Mouse (Mus musculus): Measurements from ENCODE around the gene Arhgef2. TPM values are rescaled to one million over a fixed set of nuclear protein-coding genes. Genes with fewer than 3 reads are reported as not detected.
"Not testable (repeated sequence)": the region's sequence is repeated elsewhere in the genome, so short reads cannot be mapped to it uniquely, and the experiment has no call there.

Arhgef2 gene
- polyA plus RNA-seq (2012; rRNA removed): 8.5 and 8.9 TPM in 2 replicates
- 10.1 and 11.5 TPM in 2 replicates for polyA plus RNA-seq (2014; fragmentation: Nextera tagmentation; extraction: Ambion mirVana)

GRCm38 (mm10) chr3:88605666-88606065, at the start of gene Arhgef2:
Gene Arhgef2, plus strand, starts transcription at chr3:88605966.
- not testable (repeated sequence) for H3K4me2 ChIP-seq (ENCODE audit: low read depth); H3K4me1 ChIP-seq (replicated peaks; ENCODE audit: control insufficient read depth in 2 of 2, insufficient read depth in 2 of 2, low read length in 1 of 2); H3K27ac ChIP-seq; H3K27me3 ChIP-seq (ENCODE audit: control insufficient read depth, insufficient read depth, low read length); DNase-seq (ENCODE audit: low read depth in 3 of 3, low spot score in 3 of 3); H3K36me3 ChIP-seq (replicated peaks; ENCODE audit: control insufficient read depth, insufficient read depth, low read depth); H3K4me3 ChIP-seq (ENCODE audit: insufficient read depth in 1 of 2, low read depth in 2 of 2, low read length in 2 of 2); H3K9me3 ChIP-seq (ENCODE audit: control insufficient read depth, low read length); ATAC-seq (ENCODE audit: insufficient read depth); H3K9ac ChIP-seq (replicated peaks)
- WGBS (ENCODE audit: insufficient replicate concordance): 82% methylated on average over 2 of the region's 2 CpGs

GRCm38 (mm10) chr3:88556616-88557015, 49.1 kb upstream of the Arhgef2 start:
- WGBS (ENCODE audit: insufficient replicate concordance): 76% methylated on average over 8 of the region's 8 CpGs
- Histone ChIP-seq H3K9ac (replicated peaks) (no peak overlapping the region), H3K9me3 (ENCODE audit: control insufficient read depth, low read length) (no peaks in the 10 kb centered on the region), H3K27ac (no peak overlapping the region), H3K4me3 (ENCODE audit: insufficient read depth in 1 of 2, low read depth in 2 of 2, low read length in 2 of 2) (no peak overlapping the region), H3K27me3 (ENCODE audit: control insufficient read depth, insufficient read depth, low read length) (no peaks in the 10 kb centered on the region), H3K4me2 (ENCODE audit: low read depth) (no peak overlapping the region), H3K36me3 (replicated peaks; ENCODE audit: control insufficient read depth, insufficient read depth, low read depth) (peaks cover 28% of the 10 kb centered on the region), H3K4me1 (replicated peaks; ENCODE audit: control insufficient read depth in 2 of 2, insufficient read depth in 2 of 2, low read length in 1 of 2) (peaks cover 7 to 12% of the 10 kb centered on the region in 2 experiments)
- TF ChIP-seq EP300 (IDR thresholded peaks at IDR 0.05; ENCODE audit: low read depth) (no peak), CTCF (IDR thresholded peaks at IDR 0.05; ENCODE audit: low read depth) (no peak)
- DNase-seq (ENCODE audit: low read depth in 3 of 3, low spot score in 3 of 3) (no peak), ATAC-seq (ENCODE audit: insufficient read depth) (no peak)

GRCm38 (mm10) chr3:88559596-88559995, 46.2 kb upstream of the Arhgef2 start:
- no peak for TF ChIP-seq CTCF (IDR thresholded peaks at IDR 0.05; ENCODE audit: low read depth)
- no peak for TF ChIP-seq EP300 (IDR thresholded peaks at IDR 0.05; ENCODE audit: low read depth)
- H3K36me3 ChIP-seq (replicated peaks; ENCODE audit: control insufficient read depth, insufficient read depth, low read depth): peaks cover 48% of the 10 kb centered on the region
- DNase-seq (ENCODE audit: low read depth in 3 of 3, low spot score in 3 of 3): no peak
- no peak overlapping the region for H3K27ac ChIP-seq
- no peak for ATAC-seq (ENCODE audit: insufficient read depth)
- no peaks in the 10 kb centered on the region for H3K9me3 ChIP-seq (ENCODE audit: control insufficient read depth, low read length)
- no peak overlapping the region for H3K9ac ChIP-seq (replicated peaks)
- no peak overlapping the region for H3K4me2 ChIP-seq (ENCODE audit: low read depth)
- no peak overlapping the region for H3K4me3 ChIP-seq (ENCODE audit: insufficient read depth in 1 of 2, low read depth in 2 of 2, low read length in 2 of 2)
- 87% methylated on average over 9 of the region's 9 CpGs for WGBS (ENCODE audit: insufficient replicate concordance)
- peaks cover 0 to 7% of the 10 kb centered on the region in 2 experiments; a peak in 1 of 4 replicates for H3K4me1 ChIP-seq (replicated peaks; ENCODE audit: control insufficient read depth in 2 of 2, insufficient read depth in 2 of 2, low read length in 1 of 2)
- H3K27me3 ChIP-seq (ENCODE audit: control insufficient read depth, insufficient read depth, low read length): no peaks in the 10 kb centered on the region

GRCm38 (mm10) chr3:88561989-88562388, 43.8 kb upstream of the Arhgef2 start:
- Histone ChIP-seq H3K4me1 (replicated peaks; ENCODE audit: control insufficient read depth in 2 of 2, insufficient read depth in 2 of 2, low read length in 1 of 2) (no peaks in the 10 kb centered on the region; a peak in 1 of 4 replicates), H3K9me3 (ENCODE audit: control insufficient read depth, low read length) (no peaks in the 10 kb centered on the region), H3K9ac (replicated peaks) (no peak overlapping the region), H3K4me2 (ENCODE audit: low read depth) (no peak overlapping the region), H3K36me3 (replicated peaks; ENCODE audit: control insufficient read depth, insufficient read depth, low read depth) (peaks cover 52% of the 10 kb centered on the region), H3K27ac (no peak overlapping the region), H3K4me3 (ENCODE audit: insufficient read depth in 1 of 2, low read depth in 2 of 2, low read length in 2 of 2) (no peak overlapping the region), H3K27me3 (ENCODE audit: control insufficient read depth, insufficient read depth, low read length) (no peaks in the 10 kb centered on the region)
- WGBS (ENCODE audit: insufficient replicate concordance): 68% methylated on average over 4 of the region's 4 CpGs
- no peak for ATAC-seq (ENCODE audit: insufficient read depth)
- no peak for DNase-seq (ENCODE audit: low read depth in 3 of 3, low spot score in 3 of 3)
- TF ChIP-seq EP300 (IDR thresholded peaks at IDR 0.05; ENCODE audit: low read depth): no peak
- no peak for TF ChIP-seq CTCF (IDR thresholded peaks at IDR 0.05; ENCODE audit: low read depth)

- WGBS (ENCODE audit: insufficient replicate concordance): 79% methylated on average over 4 of the region's 4 CpGs
Measured at GRCm38 (mm10) chr3:88563442-88563841, 42.3 kb upstream of the Arhgef2 start.

More at GRCm38 (mm10) chr3:88563442-88563841, 42.3 kb upstream of the Arhgef2 start:
- Histone ChIP-seq H3K9me3 (ENCODE audit: control insufficient read depth, low read length) (no peaks in the 10 kb centered on the region), H3K4me3 (ENCODE audit: insufficient read depth in 1 of 2, low read depth in 2 of 2, low read length in 2 of 2) (no peak overlapping the region), H3K27ac (no peak overlapping the region), H3K36me3 (replicated peaks; ENCODE audit: control insufficient read depth, insufficient read depth, low read depth) (peaks cover 59% of the 10 kb centered on the region), H3K27me3 (ENCODE audit: control insufficient read depth, insufficient read depth, low read length) (no peaks in the 10 kb centered on the region), H3K4me2 (ENCODE audit: low read depth) (no peak overlapping the region), H3K4me1 (replicated peaks; ENCODE audit: control insufficient read depth in 2 of 2, insufficient read depth in 2 of 2, low read length in 1 of 2) (peaks cover 0 to 3% of the 10 kb centered on the region in 2 experiments; a peak in 1 of 4 replicates), H3K9ac (replicated peaks) (no peak overlapping the region)
- ATAC-seq (ENCODE audit: insufficient read depth) (no peak), DNase-seq (ENCODE audit: low read depth in 3 of 3, low spot score in 3 of 3) (no peak)
- no peak for TF ChIP-seq CTCF (IDR thresholded peaks at IDR 0.05; ENCODE audit: low read depth)
- TF ChIP-seq EP300 (IDR thresholded peaks at IDR 0.05; ENCODE audit: low read depth): no peak
